Mouse (Mus musculus): Measurements from ENCODE around the gene Tenm2.

The Tenm2 gene

GRCm38 (mm10) chr11:37235914-37236600 lies at the start of gene Tenm2:
Tenm2 (minus strand) TSS chr11:37235964.
- DNase-seq (ENCODE audit: low read depth, low spot score), result peak; percentile 75

DNA sequence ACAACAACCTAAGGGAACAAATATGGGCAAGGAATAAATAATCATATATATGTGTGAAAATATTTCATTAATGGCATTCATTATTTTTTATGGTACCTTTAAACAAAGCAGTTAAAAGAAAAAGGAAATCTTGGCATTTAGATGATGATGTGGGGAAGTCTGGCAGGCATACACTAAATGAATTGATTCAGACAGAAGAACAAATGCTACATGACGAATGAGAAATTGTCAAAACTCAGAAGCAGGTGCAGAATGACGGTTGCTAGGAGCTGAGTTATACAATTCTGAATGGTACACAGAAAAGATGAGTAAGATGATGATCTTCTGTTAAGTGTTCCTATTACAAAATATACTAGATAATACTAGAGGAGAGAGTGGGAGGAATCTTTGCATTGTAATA lies 49.4 kb upstream of the Tenm2 start:
- DNase-seq (ENCODE audit: low read depth, low spot score), result no peak

GRCm38 (mm10) chr11:37248796-37249195 lies 13.0 kb upstream of the Tenm2 start:
- no peak for DNase-seq (ENCODE audit: low read depth, low spot score)

- no peak for DNase-seq (ENCODE audit: low read depth, low spot score)
Observed at GRCm38 (mm10) chr11:37237096-37237725, 1.4 kb upstream of the Tenm2 start.

- DNase-seq (ENCODE audit: low read depth, low spot score), result peak; percentile 66
Observed at GRCm38 (mm10) chr11:37236601-37237083, 878 bp upstream of the Tenm2 start.

GRCm38 (mm10) chr11:37235021-37235795 lies 556 bp downstream of the Tenm2 start:
- DNase-seq (ENCODE audit: low read depth, low spot score), result no peak

GRCm38 (mm10) chr11:37227404-37227803 lies 8.4 kb downstream of the Tenm2 start:
- DNase-seq (ENCODE audit: low read depth, low spot score), result no peak

DNA sequence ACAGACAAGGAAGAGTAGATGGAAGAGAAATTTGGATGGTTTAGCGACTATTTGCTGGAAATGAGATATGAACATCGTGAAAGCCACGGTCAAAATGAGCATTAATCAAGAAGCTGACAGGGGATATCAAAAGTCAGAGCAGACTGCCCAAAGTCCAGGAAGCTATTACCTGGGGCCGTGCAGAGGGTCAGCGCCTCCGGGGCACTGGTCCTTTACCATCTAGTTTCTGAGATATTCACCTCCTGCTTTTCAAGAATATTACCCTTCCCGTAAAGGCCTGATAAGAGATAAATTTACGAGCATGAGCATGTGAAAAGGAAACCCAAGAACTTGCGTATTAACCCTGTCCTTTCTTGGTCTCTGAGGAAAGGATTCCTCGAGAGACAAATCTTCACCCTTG lies 8.8 kb downstream of the Tenm2 start:
- DNase-seq (ENCODE audit: low read depth, low spot score), result no peak

GRCm38 (mm10) chr11:37222737-37223136 lies 13.0 kb downstream of the Tenm2 start:
- DNase-seq (ENCODE audit: low read depth, low spot score), result no peak

- DNase-seq (ENCODE audit: low read depth, low spot score), result no peak
Observed at GRCm38 (mm10) chr11:37222056-37222455, 13.7 kb downstream of the Tenm2 start.

- DNase-seq (ENCODE audit: low read depth, low spot score), result no peak
Observed at GRCm38 (mm10) chr11:37220921-37221320, 14.8 kb downstream of the Tenm2 start.

- DNase-seq (ENCODE audit: low read depth, low spot score), result peak; percentile 72
Observed at GRCm38 (mm10) chr11:37186132-37186531, 49.6 kb downstream of the Tenm2 start.

DNA sequence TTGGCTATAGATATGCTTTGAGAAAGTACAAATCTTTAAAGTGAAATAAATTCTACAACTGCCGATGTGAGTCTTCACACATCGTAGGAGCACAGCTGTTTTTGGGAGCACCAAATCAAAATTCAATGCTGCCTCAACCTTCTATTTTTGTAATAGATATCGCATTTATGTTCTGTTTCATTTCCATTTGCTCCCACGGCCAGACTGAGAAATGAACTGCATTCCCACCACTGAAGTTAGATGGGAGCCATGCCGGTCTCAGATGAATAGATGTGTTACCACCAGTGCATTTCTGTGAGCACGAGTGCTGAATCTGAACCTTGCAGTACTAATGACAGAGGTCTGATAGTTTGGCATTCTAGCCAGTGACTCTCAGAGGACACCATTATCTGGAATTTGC lies 58.3 kb downstream of the Tenm2 start:
- no peak for DNase-seq (ENCODE audit: low read depth, low spot score)

- no peak for DNase-seq (ENCODE audit: low read depth, low spot score)
Observed at GRCm38 (mm10) chr11:37153933-37154880, 81.6 kb downstream of the Tenm2 start.

- DNase-seq (ENCODE audit: low read depth, low spot score), result no peak
Observed at GRCm38 (mm10) chr11:37153382-37153781, 82.4 kb downstream of the Tenm2 start.

- DNase-seq (ENCODE audit: low read depth, low spot score), result no peak
Observed at GRCm38 (mm10) chr11:37150011-37150410, 85.8 kb downstream of the Tenm2 start.

GRCm38 (mm10) chr11:37143996-37144395 lies 91.8 kb downstream of the Tenm2 start:
- DNase-seq (ENCODE audit: low read depth, low spot score), result no peak

GRCm38 (mm10) chr11:37143478-37143877 lies 92.3 kb downstream of the Tenm2 start:
- no peak for DNase-seq (ENCODE audit: low read depth, low spot score)

GRCm38 (mm10) chr11:37128893-37129292 lies 106.9 kb downstream of the Tenm2 start:
- DNase-seq (ENCODE audit: low read depth, low spot score), result no peak

DNA sequence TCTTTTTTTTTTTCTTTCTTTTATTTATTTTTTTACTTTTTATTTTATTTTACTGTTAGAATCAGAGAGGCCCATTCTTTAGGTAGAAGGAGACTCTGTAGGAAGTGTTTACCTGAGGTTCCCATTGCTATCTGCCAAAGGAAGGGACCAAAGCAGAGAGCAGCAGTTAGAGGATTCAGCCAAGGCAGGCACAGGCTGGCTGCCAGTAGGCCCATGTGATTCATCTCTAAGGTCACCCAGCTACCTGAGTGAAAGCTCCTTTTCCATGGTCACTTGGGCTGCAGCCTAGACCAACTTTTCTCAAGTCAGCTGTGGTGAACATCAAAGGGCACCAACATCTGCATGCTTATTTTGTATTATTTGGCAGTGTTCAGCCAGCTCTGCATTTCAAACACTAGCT lies 117.7 kb downstream of the Tenm2 start:
- DNase-seq (ENCODE audit: low read depth, low spot score), result no peak

- peak; percentile 5 for DNase-seq (ENCODE audit: low read depth, low spot score)
Observed at GRCm38 (mm10) chr11:37115188-37115587, 120.6 kb downstream of the Tenm2 start.

All from mesoderm, embryonic 11.5 days (tissue).